Mouse (Mus musculus): ENCODE results near the gene Hist1h3g.
"Not testable (repeated sequence)": the region's sequence is repeated elsewhere in the genome, so short reads cannot be mapped to it uniquely, and the experiment has no call there.

Hist1h3g gene

DNA sequence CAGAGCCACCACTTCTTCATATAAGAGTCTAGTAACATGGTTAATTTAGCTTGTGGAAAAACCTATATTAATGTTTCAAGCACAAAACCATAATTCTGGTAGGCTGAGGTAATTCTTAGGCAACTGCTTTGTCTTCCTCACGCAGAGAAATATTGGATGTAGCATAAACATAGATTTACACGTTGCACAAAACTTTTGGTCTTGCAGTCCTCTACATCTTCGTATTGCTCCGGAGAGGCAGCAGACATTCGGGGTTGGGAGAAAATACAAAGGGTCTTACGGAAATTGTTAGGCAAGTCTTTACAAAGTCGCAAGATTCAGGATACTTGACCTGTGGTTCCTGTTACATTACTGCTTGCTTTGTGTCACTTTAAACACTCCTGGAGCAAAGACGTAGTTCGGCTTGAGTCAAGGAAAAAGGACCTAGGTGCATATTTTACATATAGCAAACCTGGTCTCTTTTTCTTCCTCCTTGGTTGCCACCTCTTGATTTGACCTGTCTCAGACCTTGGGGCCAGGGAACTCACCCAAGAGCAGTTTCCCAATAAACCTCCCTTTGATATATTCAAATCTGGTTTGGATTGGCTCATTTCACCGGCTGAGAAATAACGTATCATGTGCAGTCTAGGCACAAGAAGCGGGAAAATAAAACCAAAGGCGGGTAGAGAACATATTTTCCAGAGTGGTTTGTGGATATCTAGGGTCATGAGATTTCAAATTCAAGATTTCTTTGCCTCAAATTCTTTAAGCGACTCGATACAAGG lies 672 bp upstream of the Hist1h3g start:
- no peak for DNase-seq (ENCODE audit: low read depth, low spot score)

DNA sequence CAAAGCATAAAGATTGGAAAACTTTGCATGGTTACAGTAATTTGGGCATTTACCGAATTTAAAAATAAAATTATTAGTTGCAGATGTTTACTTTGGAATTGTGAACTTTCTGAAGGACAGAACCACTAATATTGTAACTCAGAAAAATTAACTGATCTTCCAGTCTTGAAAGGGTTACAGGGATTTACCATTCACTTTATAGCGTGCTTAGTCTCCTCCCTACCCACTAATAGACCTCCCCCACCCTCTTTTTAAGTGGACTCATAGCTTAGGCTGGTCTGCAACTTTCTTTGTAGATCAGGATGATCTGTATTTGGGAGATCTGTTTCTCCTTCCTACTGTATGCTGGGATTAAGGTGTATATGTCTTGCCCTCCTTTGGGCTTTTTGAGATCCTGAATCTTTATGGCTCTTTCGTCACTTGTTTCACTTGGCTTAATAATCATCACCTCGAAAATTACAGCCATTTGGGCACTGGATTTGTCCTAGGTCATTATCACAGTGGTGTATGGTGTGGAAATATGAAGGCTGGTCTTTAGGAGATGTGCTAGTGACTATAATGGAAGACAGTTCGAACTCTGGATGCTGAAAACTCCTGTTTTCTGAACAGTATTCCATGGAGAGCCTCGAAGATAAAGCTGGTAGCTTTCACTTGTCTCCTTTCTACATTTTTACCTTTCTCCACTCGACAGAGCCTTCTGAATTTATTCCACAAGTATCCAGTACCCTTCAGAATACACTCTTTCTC lies 1.0 kb downstream of the Hist1h3g start:
- DNase-seq (ENCODE audit: low read depth, low spot score) = no peak

- DNase-seq (ENCODE audit: low read depth, low spot score) = no peak
Observed at GRCm38 (mm10) chr13:23537006-23537710, 1.9 kb downstream of the Hist1h3g start.

DNA sequence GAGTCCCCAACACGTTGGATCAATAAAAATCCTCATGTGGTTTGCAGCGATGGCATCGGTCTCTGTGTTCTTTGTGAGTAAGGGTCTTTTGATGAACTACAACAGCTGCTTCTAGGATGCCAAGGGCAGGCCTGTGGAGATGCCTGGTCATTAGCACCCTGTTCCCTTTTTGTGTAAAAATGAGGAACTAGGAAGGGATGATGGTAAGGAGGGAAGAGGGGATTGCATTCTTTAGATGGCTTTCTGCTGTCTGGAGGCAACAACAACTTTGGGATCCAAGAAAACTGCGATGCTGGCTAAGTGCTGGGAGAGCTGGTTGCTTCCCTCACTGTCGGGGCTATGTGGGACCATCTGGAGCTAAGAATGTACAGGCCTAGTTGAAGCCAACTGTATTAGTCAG lies 3.0 kb downstream of the Hist1h3g start:
- DNase-seq (ENCODE audit: low read depth, low spot score) = no peak

GRCm38 (mm10) chr13:23539821-23540220 lies 4.6 kb downstream of the Hist1h3g start:
- DNase-seq (ENCODE audit: low read depth, low spot score) = not testable (repeated sequence)

- DNase-seq (ENCODE audit: low read depth, low spot score) = no peak
Observed at GRCm38 (mm10) chr13:23541497-23541896, 6.3 kb downstream of the Hist1h3g start.

DNA sequence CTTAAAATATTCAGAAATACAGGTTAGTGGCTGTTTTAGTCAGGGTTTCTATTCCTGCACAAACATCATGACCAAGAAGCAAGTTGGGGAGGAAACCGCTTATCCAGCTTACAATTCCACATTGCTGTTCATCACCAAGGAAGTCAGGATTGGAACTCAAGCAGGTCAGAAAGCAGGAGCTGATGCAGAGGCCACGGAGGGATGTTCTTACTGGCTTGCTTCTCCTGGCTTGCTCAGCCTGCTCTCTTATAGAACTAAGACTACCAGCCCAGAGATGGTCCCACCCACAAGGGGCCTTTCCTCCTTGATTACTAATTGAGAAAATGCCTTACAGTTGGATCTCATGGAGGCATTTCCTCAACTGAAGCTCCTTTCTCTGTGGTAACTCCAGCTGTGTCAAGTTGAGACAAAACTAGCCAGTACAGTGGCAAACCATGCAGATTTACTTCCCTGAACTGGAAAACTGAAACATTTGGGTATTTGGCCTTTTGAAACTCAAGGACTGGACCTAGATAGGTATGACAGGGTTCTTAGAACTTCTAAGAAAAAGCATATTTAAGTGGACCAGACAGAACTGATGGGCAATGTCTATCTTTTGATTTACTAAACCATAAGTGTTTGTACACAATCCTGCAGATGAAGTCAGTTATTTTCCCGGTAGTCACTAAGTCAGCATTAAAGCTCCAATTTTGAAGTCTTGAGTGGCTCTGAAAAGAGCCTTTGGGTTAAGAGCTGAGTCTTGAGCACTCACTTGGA lies 7.2 kb downstream of the Hist1h3g start:
- DNase-seq (ENCODE audit: low read depth, low spot score) = not testable (repeated sequence)

DNA sequence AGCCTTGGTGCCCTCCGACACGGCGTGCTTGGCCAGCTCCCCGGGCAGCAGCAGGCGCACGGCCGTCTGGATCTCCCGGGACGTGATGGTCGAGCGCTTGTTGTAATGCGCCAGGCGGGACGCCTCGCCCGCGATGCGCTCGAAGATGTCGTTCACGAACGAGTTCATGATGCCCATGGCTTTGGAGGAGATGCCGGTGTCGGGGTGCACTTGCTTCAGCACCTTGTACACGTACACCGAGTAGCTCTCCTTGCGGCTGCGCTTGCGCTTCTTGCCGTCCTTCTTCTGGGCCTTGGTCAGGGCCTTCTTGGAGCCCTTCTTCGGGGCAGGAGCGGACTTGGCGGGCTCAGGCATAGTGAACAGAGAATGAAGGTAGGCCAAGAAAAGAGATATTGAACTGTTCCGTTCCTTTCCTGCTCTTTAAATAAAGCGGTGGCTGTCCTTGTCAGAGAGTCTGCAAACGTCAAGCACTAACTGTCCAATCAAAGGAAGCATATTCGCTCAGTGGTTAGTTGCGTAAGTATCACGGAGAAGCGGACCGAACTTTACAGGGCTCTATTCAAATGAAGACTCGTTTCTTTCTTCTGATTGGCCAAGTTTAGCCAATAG lies 7.9 kb downstream of the Hist1h3g start, which contains the start of gene Hist1h2bh:
Gene Hist1h2bh (minus strand): TSS at position 394 of the 609 bp plus-strand sequence.
- DNase-seq (ENCODE audit: low read depth, low spot score) = peak; percentile 93

- DNase-seq (ENCODE audit: low read depth, low spot score) = peak; percentile 91
Observed at GRCm38 (mm10) chr13:23543965-23544786, 9.0 kb downstream of the Hist1h3g start, which contains the start of gene Hist1h3f. Gene Hist1h3f (plus strand): TSS chr13:23544052.

- DNase-seq (ENCODE audit: low read depth, low spot score) = peak; percentile 41
Observed at GRCm38 (mm10) chr13:23544787-23545120, 9.5 kb downstream of the Hist1h3g start.

GRCm38 (mm10) chr13:23546694-23547093 lies 11.5 kb downstream of the Hist1h3g start:
- no peak for DNase-seq (ENCODE audit: low read depth, low spot score)

GRCm38 (mm10) chr13:23550761-23551145 lies 15.5 kb downstream of the Hist1h3g start:
- DNase-seq (ENCODE audit: low read depth, low spot score) = peak; percentile 11

- DNase-seq (ENCODE audit: low read depth, low spot score) = peak; percentile 87
Observed at GRCm38 (mm10) chr13:23551146-23551834, 16.1 kb downstream of the Hist1h3g start, which contains the start of gene Hist1h4f. Gene Hist1h4f (minus strand): TSS chr13:23551648.

GRCm38 (mm10) chr13:23551931-23552914 lies 17.0 kb downstream of the Hist1h3g start:
- no peak for DNase-seq (ENCODE audit: low read depth, low spot score)

DNA sequence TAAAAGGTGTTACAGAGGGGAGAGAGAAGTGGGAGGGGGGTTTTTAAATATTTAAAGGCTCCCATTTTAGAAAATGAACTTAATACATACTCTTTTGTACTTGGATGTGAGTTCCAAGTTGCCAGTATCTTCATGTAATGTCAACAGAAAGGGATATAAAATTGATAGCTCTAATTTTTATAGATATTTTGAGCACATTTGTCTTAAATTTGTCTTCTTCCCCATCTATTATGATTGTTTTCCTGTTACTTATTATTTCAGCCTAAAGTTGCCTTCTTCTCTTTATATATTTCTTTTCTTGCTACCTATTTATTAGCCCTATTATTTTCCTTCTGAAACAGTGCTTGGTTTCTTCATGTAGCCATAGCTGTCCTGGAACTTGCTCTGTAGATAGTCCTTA lies 17.7 kb downstream of the Hist1h3g start, which contains the start of gene Hist1h1d:
Gene Hist1h1d (plus strand): TSS at position 301 of the 400 bp plus-strand sequence.
- no peak for DNase-seq (ENCODE audit: low read depth, low spot score)

DNA sequence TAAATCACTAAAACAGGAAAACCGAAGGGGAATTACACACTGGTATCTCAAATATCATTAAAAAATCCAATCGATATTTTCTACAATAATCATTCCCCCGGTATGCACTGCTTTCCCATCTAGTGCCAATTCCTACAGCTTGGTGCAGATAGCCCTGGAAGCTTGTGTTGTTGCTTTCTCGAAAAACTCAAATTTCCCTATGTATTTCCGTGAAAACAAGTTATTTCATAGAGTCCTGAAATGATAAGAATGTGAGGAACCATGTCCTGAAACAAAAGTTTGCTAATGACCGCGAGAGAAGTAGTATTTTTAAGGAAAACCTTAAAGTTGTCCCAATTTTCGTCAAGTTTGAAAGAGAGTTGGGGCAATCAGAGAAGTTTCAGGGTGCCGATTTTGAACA lies 19.2 kb downstream of the Hist1h3g start:
- no peak for DNase-seq (ENCODE audit: low read depth, low spot score)

GRCm38 (mm10) chr13:23554925-23555838 lies 20.0 kb downstream of the Hist1h3g start:
- peak; percentile 82 for DNase-seq (ENCODE audit: low read depth, low spot score)
